9 mouse cellular contexts compared by ENCODE assay signal in the genomic region with DNA sequence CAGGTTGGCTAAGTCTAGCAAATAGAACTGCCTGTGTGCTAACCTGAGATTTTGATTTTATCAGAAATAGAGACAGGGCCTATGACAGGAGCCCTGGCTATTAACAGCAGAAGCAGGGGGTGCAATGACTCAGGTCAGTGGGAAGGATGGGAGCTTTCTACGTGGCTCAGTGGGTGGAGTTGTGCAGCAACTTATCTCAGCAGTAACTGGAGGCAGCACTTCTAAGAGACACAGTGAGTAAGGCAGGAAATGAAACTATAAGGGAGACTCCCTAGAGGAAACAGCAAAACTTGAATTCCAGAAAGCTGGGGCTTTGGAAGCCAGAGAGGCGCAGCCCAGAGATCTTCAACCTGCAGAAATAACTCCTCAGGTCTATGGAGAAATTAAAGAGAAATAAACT. TPM values are rescaled to one million over a fixed set of nuclear protein-coding genes. Genes with fewer than 3 reads are reported as not detected.
A peak's percentile ranks its signal among the peaks of the same experiment; 100 is the strongest.
DNase-seq lines count a peak whose midpoint lies in the region; ATAC-seq and TF ChIP-seq lines count a peak whose summit lies in the region.
"Had no signal": no experiment of that assay in that cellular context is flagged by ENCODE, and none has a peak within 500 bp of the region (broad histone marks: within the 10 kb centered on the region; RNA-seq: fewer than 3 reads in every experiment).

No protein-coding gene starts in this region.

- intact Hi-C loops in heart, postnatal 36 days (cut with DNase I), result no loop called here

- DNase-seq in T-cell, adult 2 months (ENCODE audit: low spot score), result peak; percentile 30
- DNase-seq in heart, postnatal 36 days, result peak; percentile 17 to 23
- DNase-seq in layer of hippocampus, adult 8-10 months (ENCODE audit: low spot score in 2 of 2), result no peak
- no peak for DNase-seq in ovary, adult 18-20 months (ENCODE audit: low spot score)
- no peak for DNase-seq in right cerebral cortex, postnatal 10 days (ENCODE audit: low spot score in 2 of 2)

- WGBS in intestine, embryonic 15.5 days, result 36% methylated on average over 2 of the region's 2 CpGs
- WGBS in intestine, postnatal 0 days, result 32% methylated on average over 2 of the region's 2 CpGs
- WGBS in macrophage (ENCODE audit: missing documents), result 39% methylated on average over 2 of the region's 2 CpGs

- no peak overlapping the region for H3K4me3 ChIP-seq in intestine, embryonic 15.5 days (replicated peaks)
- no peak overlapping the region for H3K4me3 ChIP-seq in intestine, postnatal 0 days (ENCODE audit: low read depth, low read length)
- H3K4me3 ChIP-seq in macrophage (ENCODE audit: inconsistent target), result no peak overlapping the region

- no peak overlapping the region for H3K4me2 ChIP-seq in intestine, embryonic 15.5 days (replicated peaks)
- H3K4me2 ChIP-seq in intestine, postnatal 0 days (replicated peaks; ENCODE audit: low read depth), result no peak overlapping the region

- no peak overlapping the region for H3K9ac ChIP-seq in intestine, embryonic 15.5 days
- no peak overlapping the region for H3K9ac ChIP-seq in intestine, postnatal 0 days (ENCODE audit: low read depth, low read length)

- no peaks in the 10 kb centered on the region for H3K36me3 ChIP-seq in intestine, embryonic 15.5 days
- no peaks in the 10 kb centered on the region for H3K36me3 ChIP-seq in intestine, postnatal 0 days (ENCODE audit: control insufficient read depth, insufficient read depth)
- H3K36me3 ChIP-seq in macrophage (ENCODE audit: inconsistent target), result no peaks in the 10 kb centered on the region
- H3K36me3 ChIP-seq: G1E had no signal

- no peaks in the 10 kb centered on the region for H3K27me3 ChIP-seq in intestine, embryonic 15.5 days (replicated peaks)
- H3K27me3 ChIP-seq in intestine, postnatal 0 days (replicated peaks; ENCODE audit: control insufficient read depth, insufficient read depth, low read length), result no peaks in the 10 kb centered on the region

- ATAC-seq in intestine, embryonic 15.5 days, result peak; percentile 69
- no peak for ATAC-seq in intestine, postnatal 0 days

- H3K9me3 ChIP-seq in intestine, embryonic 15.5 days, result no peaks in the 10 kb centered on the region
- no peaks in the 10 kb centered on the region for H3K9me3 ChIP-seq in intestine, postnatal 0 days (ENCODE audit: control insufficient read depth)
- H3K9me3 ChIP-seq: G1E had no signal

- no peak overlapping the region for H3K27ac ChIP-seq in intestine, embryonic 15.5 days
- H3K27ac ChIP-seq in intestine, postnatal 0 days (ENCODE audit: low read depth, low read length), result no peak overlapping the region
- peak overlapping the region; percentile 25 for H3K27ac ChIP-seq in macrophage

- no peaks in the 10 kb centered on the region for H3K79me2 ChIP-seq in macrophage (ENCODE audit: inconsistent target)

- TF ChIP-seq CTCF in intestine, postnatal 0 days (IDR thresholded peaks at IDR 0.05; ENCODE audit: low read depth), result no peak

- H3K4me1 ChIP-seq in intestine, embryonic 15.5 days (replicated peaks), result 0 out of 2 replicates have a peak, but pooled peaks cover 2% of the 10 kb centered on the region
- no peaks in the 10 kb centered on the region for H3K4me1 ChIP-seq in intestine, postnatal 0 days (replicated peaks; ENCODE audit: control insufficient read depth, insufficient read depth, low read length)

RNA-seq across cellular contexts. Expression of a gene that starts 8.4 kb away (rescaled TPM):
- 33.8 and 35.8 TPM in 2 replicates for polyA plus RNA-seq in intestine, embryonic 15.5 days (2015; fragmentation: Nextera tagmentation; extraction: Ambion mirVana)
- 27.1 and 27.2 TPM in 2 replicates for polyA plus RNA-seq in intestine, postnatal 0 days (2015; fragmentation: Nextera tagmentation; extraction: Ambion mirVana)
- total RNA-seq in heart, postnatal 36 days (2021), result 10 to 100 TPM; 13.8 to 14.7 TPM
- 100 to 1,000 TPM in 19 of 26 experiments, 10 to 100 TPM in 7; 48.9 to 827 (median 232) TPM for total RNA-seq in macrophage (2018; cell fraction: chromatin; rRNA removed)
- 100 to 1,000 TPM in 9 of 26 experiments, 10 to 100 TPM in 17; 26.8 to 291 (median 74.1) TPM for total RNA-seq in macrophage (2018; cell fraction: cytosol; rRNA removed)
- 100 to 1,000 TPM in 19 of 26 experiments, 10 to 100 TPM in 7; 62.0 to 845 (median 241) TPM for total RNA-seq in macrophage (2018; cell fraction: nucleus; rRNA removed)
- 22.0 to 38.4 TPM (median 25.2 TPM) in 3 replicates for polyA plus RNA-seq in macrophage (2018)
- total RNA-seq in layer of hippocampus, adult 8-10 months (2022), result 10 to 100 TPM; 43.0 to 49.2 (median 46.6) TPM

Comparison
In these comparisons a context has a peak if more than half of its experiments do, and no peak if none do; other contexts are left out.
1. DNase-seq: peak in T-cell, adult 2 months (single experiment) and heart, postnatal 36 days (2 of 2); none in layer of hippocampus, adult 8-10 months (0 of 2), ovary, adult 18-20 months (single experiment) and right cerebral cortex, postnatal 10 days (0 of 2).